Mouse (Mus musculus) CH12.LX (cell line): ENCODE results near the gene Adam12. TPM values are rescaled to one million over a fixed set of nuclear protein-coding genes. Genes with fewer than 3 reads are reported as not detected.

Experiments used
- DNase-seq: peaks from one replicate; pipeline ENCODE4 v3.0.0-alpha.2; 2013; ENCODE audit errors: extremely low read depth
- H3K27ac ChIP-seq: 2 replicates; pipeline ENCODE4 v1.5.1; 2012; ENCODE audit warnings: low read depth, mild to moderate bottlenecking, control low read depth, moderate library complexity; ENCODE audit not compliant: insufficient read depth
- H3K27me3 ChIP-seq: replicated peaks from 2 replicates; pipeline ENCODE3; 2012; ENCODE audit warnings: inconsistent platforms
- H3K36me3 ChIP-seq, 2 experiments: replicated peaks in 1 of 2; 2 replicates each; pipeline versions ENCODE3 to v1.6.1; 2012; ENCODE audit warnings: inconsistent platforms in 1 of 2, low read length in 1 of 2, mild to moderate bottlenecking in 1 of 2, mixed read lengths in 1 of 2, moderate library complexity in 1 of 2; ENCODE audit not compliant: control insufficient read depth in 1 of 2, insufficient read depth in 1 of 2
- H3K4me1 ChIP-seq, 2 experiments: 2 replicates each; pipeline ENCODE4 v1.6.1; 2012; ENCODE audit warnings: inconsistent platforms in 1 of 2, moderate library complexity in 1 of 2; ENCODE audit not compliant: insufficient read depth in 2 of 2, control insufficient read depth in 1 of 2
- H3K4me2 ChIP-seq: 2 replicates; pipeline ENCODE4 v1.6.1; 2012; ENCODE audit warnings: low read depth, mild to moderate bottlenecking, control low read depth; ENCODE audit not compliant: poor library complexity, insufficient read depth, severe bottlenecking
- H3K4me3 ChIP-seq, 3 experiments: fragments of 150-350 bp in 1 of 3; sonication (generic) in 1 of 3; replicated peaks in 1 of 3; 2 replicates each; pipeline versions ENCODE3 to v1.5.1; 2011 to 2012; ENCODE audit warnings: low read depth in 2 of 3, low read length in 2 of 3, mild to moderate bottlenecking in 2 of 3, moderate library complexity in 2 of 3, control low read depth in 1 of 3, improper control_type of control experiment in 1 of 3, inconsistent platforms in 1 of 3, mixed read lengths in 1 of 3; ENCODE audit not compliant: poor library complexity in 1 of 3
- H3K79me2 ChIP-seq: replicated peaks from 2 replicates; pipeline ENCODE4 v1.6.1; 2012; ENCODE audit warnings: mild to moderate bottlenecking, moderate library complexity; ENCODE audit not compliant: control insufficient read depth, poor library complexity, insufficient read depth, severe bottlenecking; ENCODE audit errors: extremely low read depth
- H3K9ac ChIP-seq: 2 replicates; pipeline ENCODE4 v1.6.1; 2012; ENCODE audit warnings: low read depth, mild to moderate bottlenecking, control low read depth, moderate library complexity; ENCODE audit not compliant: insufficient read depth
- H3K9me3 ChIP-seq: replicated peaks from 2 replicates; pipeline ENCODE3; 2012; ENCODE audit warnings: low read length, inconsistent platforms, mixed read lengths
- CHD1 ChIP-seq: IDR thresholded peaks from 2 replicates; pipeline ENCODE4 v1.6.1; 2012; ENCODE audit warnings: low read depth, low read length, improper control_type of control experiment, inconsistent platforms
- CTCF ChIP-seq, 2 experiments: IDR thresholded peaks in 1 of 2; conservative IDR thresholded peaks in 1 of 2; 2 replicates each; pipeline ENCODE4 v1.5.1; 2011 to 2012; ENCODE audit warnings: low read depth in 2 of 2, low read length in 2 of 2, improper control_type of control experiment in 1 of 2, inconsistent platforms in 1 of 2, mild to moderate bottlenecking in 1 of 2, moderate library complexity in 1 of 2
- E2F4 ChIP-seq: IDR thresholded peaks from 2 replicates; pipeline ENCODE4 v1.6.1; 2011; ENCODE audit warnings: low read depth, low read length, improper control_type of control experiment; ENCODE audit not compliant: insufficient replicate concordance
- EP300 ChIP-seq: IDR thresholded peaks from 2 replicates; pipeline ENCODE4 v1.6.1; 2011; ENCODE audit warnings: low read length, improper control_type of control experiment
- ETS1 ChIP-seq: conservative IDR thresholded peaks from 2 replicates; pipeline ENCODE4 v1.6.1; 2012; ENCODE audit warnings: low read depth, mild to moderate bottlenecking, inconsistent platforms, low read length, improper control_type of control experiment, moderate library complexity
- HCFC1 ChIP-seq: IDR thresholded peaks from 2 replicates; pipeline ENCODE4 v1.6.1; 2012; ENCODE audit warnings: low read depth, mild to moderate bottlenecking, inconsistent platforms, low read length, improper control_type of control experiment
- IRF4 ChIP-seq: IDR thresholded peaks from 2 replicates; pipeline ENCODE4 v1.6.1; 2014; ENCODE audit warnings: low read depth, mild to moderate bottlenecking, inconsistent platforms, low read length, improper control_type of control experiment
- KAT2A ChIP-seq: IDR thresholded peaks from 2 replicates; pipeline ENCODE4 v1.6.1; 2012; ENCODE audit warnings: low read length, improper control_type of control experiment, inconsistent platforms; ENCODE audit not compliant: insufficient replicate concordance
- MAFK ChIP-seq: IDR thresholded peaks from 2 replicates; pipeline ENCODE4 v1.6.1; 2011; ENCODE audit warnings: low read length, improper control_type of control experiment; ENCODE audit not compliant: insufficient replicate concordance
- MAX ChIP-seq: IDR thresholded peaks from 2 replicates; pipeline ENCODE4 v1.6.1; 2011; ENCODE audit warnings: low read length, improper control_type of control experiment
- MAZ ChIP-seq: IDR thresholded peaks from 2 replicates; pipeline ENCODE4 v1.6.1; 2012; ENCODE audit warnings: low read depth, mild to moderate bottlenecking, inconsistent platforms, low read length, improper control_type of control experiment, moderate library complexity
- MEF2A ChIP-seq: IDR thresholded peaks from 2 replicates; pipeline ENCODE4 v1.6.1; 2014; ENCODE audit warnings: low read depth, mild to moderate bottlenecking, inconsistent platforms, low read length, improper control_type of control experiment, borderline replicate concordance
- MXI1 ChIP-seq: IDR thresholded peaks from 2 replicates; pipeline ENCODE4 v1.6.1; 2011; ENCODE audit warnings: mild to moderate bottlenecking, low read depth, low read length, improper control_type of control experiment
- MYC ChIP-seq: IDR thresholded peaks from 2 replicates; pipeline ENCODE4 v1.6.1; 2011; ENCODE audit warnings: low read depth, mild to moderate bottlenecking, improper control_type of control experiment, low read length
- NELFE ChIP-seq: IDR thresholded peaks from 2 replicates; pipeline ENCODE4 v1.6.1; 2011; ENCODE audit warnings: low read depth, low read length, improper control_type of control experiment
- PAX5 ChIP-seq: IDR thresholded peaks from 2 replicates; pipeline ENCODE4 v1.6.1; 2012; ENCODE audit warnings: low read length, inconsistent platforms, mixed read lengths
- POLR2A ChIP-seq: IDR thresholded peaks from 2 replicates; pipeline ENCODE4 v1.6.1; 2011; ENCODE audit warnings: low read depth, mild to moderate bottlenecking, improper control_type of control experiment, low read length
- POLR2AphosphoS2 ChIP-seq: IDR thresholded peaks from 2 replicates; pipeline ENCODE4 v1.6.1; 2011; ENCODE audit warnings: low read depth, low read length, improper control_type of control experiment
- RCOR1 ChIP-seq: conservative IDR thresholded peaks from 2 replicates; pipeline ENCODE4 v1.6.1; 2012; ENCODE audit warnings: low read depth, mild to moderate bottlenecking, inconsistent platforms, low read length, improper control_type of control experiment
- SMC3 ChIP-seq: IDR thresholded peaks from 2 replicates; pipeline ENCODE4 v1.6.1; 2011; ENCODE audit warnings: low read depth, low read length, improper control_type of control experiment
- TBP ChIP-seq: conservative IDR thresholded peaks from 2 replicates; pipeline ENCODE4 v1.6.1; 2011; ENCODE audit warnings: low read depth, low read length, improper control_type of control experiment
- UBTF ChIP-seq: IDR thresholded peaks from 2 replicates; pipeline ENCODE4 v1.6.1; 2012; ENCODE audit warnings: low read depth, mild to moderate bottlenecking, inconsistent platforms, low read length, improper control_type of control experiment, moderate library complexity
- USF1 ChIP-seq: IDR thresholded peaks from 2 replicates; pipeline ENCODE4 v1.6.1; 2014; ENCODE audit warnings: low read depth, mild to moderate bottlenecking, inconsistent platforms, low read length, improper control_type of control experiment
- ZC3H11A ChIP-seq: IDR thresholded peaks from 2 replicates; pipeline ENCODE4 v1.6.1; 2012; ENCODE audit warnings: low read depth, mild to moderate bottlenecking, inconsistent platforms, low read length, improper control_type of control experiment
- dilution Hi-C: fragments of 300-500 bp; cut with MboI; formaldehyde crosslinking; loops from 2 replicates; pipeline ENCODE4 v1.14.3; 2020; ENCODE audit warnings: low sequenced_read_pairs; ENCODE audit not compliant: extremely low pct_unique_long_range_greater_than_20kb, extremely low pct_ligation_motif_present
- in situ Hi-C: fragments of 300-500 bp; cut with MboI; formaldehyde crosslinking; loops from 3 replicates; pipeline ENCODE4 v1.14.3; 2019; ENCODE audit warnings: low sequenced_read_pairs, low pct_ligation_motif_present, low pct_unique_long_range_greater_than_20kb, mixed read lengths
- polyA plus RNA-seq: library from polyadenylated mRNA; unstranded; fragments of >175 nt; gene quantifications from 2 replicates; pipeline ENCODE4 v1.2.1, GENCODE M21; 2012; ENCODE audit warnings: low read depth; ENCODE audit not compliant: insufficient read length
- total RNA-seq, 2 experiments: library from RNA; depleted of rRNA; stranded (reverse); fragments of 300-350 nt in 1 of 2; fragments of >200 nt in 1 of 2; gene quantifications; 2 replicates each; pipeline ENCODE4 v1.2.3; 2012 to 2014

Adam12 gene
- total and polyA plus RNA-seq, 3 experiments = not detected

DNA sequence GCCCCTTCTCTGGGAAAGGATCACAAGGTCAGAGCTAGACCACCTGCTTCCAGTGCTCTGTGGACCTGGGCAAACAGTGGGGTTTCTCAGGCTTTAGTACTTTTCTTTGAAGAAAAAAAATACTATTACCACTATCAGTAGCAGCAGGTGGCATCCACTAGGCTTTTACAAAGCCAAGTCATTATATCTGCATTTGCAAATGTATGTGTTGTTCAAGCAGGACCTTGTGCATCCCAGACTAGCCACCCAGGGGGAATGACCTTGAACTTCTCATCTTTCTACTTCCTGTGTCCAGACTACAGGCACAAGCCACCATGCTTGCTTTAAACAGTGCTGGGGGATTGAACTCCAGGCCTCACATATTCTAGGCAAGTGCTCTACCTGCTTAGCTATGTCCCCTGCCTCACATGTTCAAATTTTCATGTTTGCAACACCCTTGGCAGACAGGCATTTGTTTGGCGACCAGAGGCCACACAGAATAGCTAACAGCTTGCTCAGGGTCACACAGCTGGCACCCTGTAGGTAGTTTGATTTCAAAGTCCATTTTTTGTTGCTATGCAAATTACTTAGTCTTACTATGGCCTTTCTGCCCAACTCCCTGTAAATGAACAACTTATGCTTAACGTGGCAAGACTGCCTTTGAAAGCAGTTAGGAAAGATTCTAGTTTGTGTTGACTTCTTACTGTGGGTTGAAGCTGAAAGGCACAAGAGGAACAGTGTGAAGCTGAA is 209.6 kb downstream of the Adam12 start:
- H3K4me3 ChIP-seq = no peak overlapping the region
- no peak for TF ChIP-seq IRF4
- TF ChIP-seq MAFK = no peak
- TF ChIP-seq EP300 = no peak
- no peak for TF ChIP-seq MAX
- TF ChIP-seq USF1 = no peak
- no peak for TF ChIP-seq NELFE
- no peak for TF ChIP-seq MXI1
- TF ChIP-seq TBP = no peak
- TF ChIP-seq MAZ = no peak
- no peak for TF ChIP-seq ETS1
- TF ChIP-seq POLR2AphosphoS2 = no peak
- TF ChIP-seq POLR2A = no peak
- no peak for TF ChIP-seq RCOR1
- no peak for TF ChIP-seq HCFC1
- no peak for TF ChIP-seq CHD1
- TF ChIP-seq KAT2A = no peak
- no peak for TF ChIP-seq PAX5
- TF ChIP-seq MEF2A = no peak
- H3K4me1 ChIP-seq = no peaks in the 10 kb centered on the region
- H3K27ac ChIP-seq = no peak overlapping the region
- dilution Hi-C loops = no loop called here
- no peak overlapping the region for H3K9ac ChIP-seq
- DNase-seq = no peak
- H3K27me3 ChIP-seq = peaks cover 8% of the 10 kb centered on the region
- no peaks in the 10 kb centered on the region for H3K79me2 ChIP-seq
- no peak overlapping the region for H3K4me2 ChIP-seq
- in situ Hi-C loops = no loop called here
- peaks cover 58% of the 10 kb centered on the region for H3K9me3 ChIP-seq
- no peaks in the 10 kb centered on the region for H3K36me3 ChIP-seq

GRCm38 (mm10) chr7:134015226-134015625 is 216.7 kb downstream of the Adam12 start:
- peaks cover 48% of the 10 kb centered on the region for H3K9me3 ChIP-seq
- in situ Hi-C loops (no loop called here), dilution Hi-C loops (no loop called here)
- H3K36me3 ChIP-seq = no peaks in the 10 kb centered on the region
- H3K9ac ChIP-seq = no peak overlapping the region
- H3K27ac ChIP-seq = no peak overlapping the region
- no peaks in the 10 kb centered on the region for H3K4me1 ChIP-seq
- DNase-seq = no peak
- H3K4me3 ChIP-seq = no peak overlapping the region
- TF ChIP-seq ZC3H11A (no peak), MAZ (no peak), POLR2AphosphoS2 (no peak), SMC3 (no peak), UBTF (no peak), MXI1 (no peak), MYC (no peak), CHD1 (no peak), HCFC1 (no peak), MAFK (no peak), E2F4 (no peak), KAT2A (no peak), USF1 (no peak), EP300 (no peak), IRF4 (no peak), TBP (no peak), CTCF (conservative IDR thresholded peaks at IDR 0.05 in 1 of 2, IDR thresholded peaks at IDR 0.05 in 1 of 2; ENCODE audit: low read depth in 2 of 2, low read length in 2 of 2) (no peak), MEF2A (no peak)
- H3K4me2 ChIP-seq = no peak overlapping the region
- H3K27me3 ChIP-seq = peaks cover 3% of the 10 kb centered on the region
- H3K79me2 ChIP-seq = no peaks in the 10 kb centered on the region
